ENCODE assay signal across 11 mouse cellular contexts in genomic region chr11:76291960-76292359, GRCm38 (mm10). TPM values are rescaled to one million over a fixed set of nuclear protein-coding genes. Genes with fewer than 3 reads are reported as not detected.
DNase-seq lines count a peak whose midpoint lies in the region; ATAC-seq and TF ChIP-seq lines count a peak whose summit lies in the region.
"Had no signal": no experiment of that assay in that cellular context is flagged by ENCODE, and none has a peak within 500 bp of the region (broad histone marks: within the 10 kb centered on the region; RNA-seq: fewer than 3 reads in every experiment).

No protein-coding gene starts in this region.

- peaks cover 57% of the 10 kb centered on the region for H3K4me1 ChIP-seq in lung, embryonic 15.5 days
- H3K4me1 ChIP-seq in hindbrain, embryonic 12.5 days: peaks cover 70% of the 10 kb centered on the region
- peaks cover 48% of the 10 kb centered on the region for H3K4me1 ChIP-seq in neural tube, embryonic 14.5 days (ENCODE audit: control insufficient read depth, insufficient read depth, low read length)

- no peaks in the 10 kb centered on the region for H3K9me3 ChIP-seq in lung, embryonic 15.5 days
- H3K9me3 ChIP-seq in hindbrain, embryonic 12.5 days (replicated peaks): no peaks in the 10 kb centered on the region
- H3K9me3 ChIP-seq in neural tube, embryonic 14.5 days (ENCODE audit: control insufficient read depth, low read length): no peaks in the 10 kb centered on the region
- H3K9me3 ChIP-seq: forebrain, embryonic 13.5 days had no signal

- peak overlapping the region; percentile 62 for H3K4me3 ChIP-seq in gastrocnemius, adult 2 months
- H3K4me3 ChIP-seq in lung, embryonic 15.5 days: no peak overlapping the region
- H3K4me3 ChIP-seq in hindbrain, embryonic 12.5 days: no peak overlapping the region
- no peak overlapping the region for H3K4me3 ChIP-seq in neural tube, embryonic 14.5 days (ENCODE audit: low read depth, low read length)
- H3K4me3 ChIP-seq: forebrain, embryonic 13.5 days had no signal

- H3K27ac ChIP-seq in gastrocnemius, adult 2 months: peak overlapping the region; percentile 85
- H3K27ac ChIP-seq in lung, embryonic 15.5 days: peak overlapping the region; percentile 93
- H3K27ac ChIP-seq in hindbrain, embryonic 12.5 days: 0 out of 2 replicates have a peak overlapping the region, but pooled peaks have one; percentile 19
- H3K27ac ChIP-seq in neural tube, embryonic 14.5 days (ENCODE audit: low read depth, low read length): peak overlapping the region; percentile 12

- WGBS in lung, embryonic 15.5 days: 37% methylated on average over 4 of the region's 4 CpGs
- 77% methylated on average over 4 of the region's 4 CpGs for WGBS in hindbrain, embryonic 12.5 days
- 77% methylated on average over 4 of the region's 4 CpGs for WGBS in neural tube, embryonic 14.5 days

- DNase-seq in gastrocnemius, adult 2 months: no peak
- DNase-seq in gastrocnemius, postnatal 25 days: no peak
- DNase-seq in lung, postnatal 25 days (ENCODE audit: low spot score): no peak
- no peak for DNase-seq in adrenal gland, postnatal 36 days
- DNase-seq in embryo, embryonic 10.5 days (ENCODE audit: low spot score): no peak
- DNase-seq: B cell, adult 2 months had no signal

- H3K36me3 ChIP-seq in lung, embryonic 15.5 days: no peaks in the 10 kb centered on the region
- no peaks in the 10 kb centered on the region for H3K36me3 ChIP-seq in hindbrain, embryonic 12.5 days
- no peaks in the 10 kb centered on the region for H3K36me3 ChIP-seq in neural tube, embryonic 14.5 days (ENCODE audit: control insufficient read depth, insufficient read depth, low read length)

- H3K27me3 ChIP-seq in lung, embryonic 15.5 days: no peaks in the 10 kb centered on the region
- no peaks in the 10 kb centered on the region for H3K27me3 ChIP-seq in hindbrain, embryonic 12.5 days
- no peaks in the 10 kb centered on the region for H3K27me3 ChIP-seq in neural tube, embryonic 14.5 days (ENCODE audit: control insufficient read depth, insufficient read depth, low read length)
- H3K27me3 ChIP-seq: forebrain, embryonic 13.5 days had no signal

- peak overlapping the region; percentile 44 for H3K4me2 ChIP-seq in lung, embryonic 15.5 days
- H3K4me2 ChIP-seq in hindbrain, embryonic 12.5 days (replicated peaks): no peak overlapping the region
- H3K4me2 ChIP-seq in neural tube, embryonic 14.5 days (ENCODE audit: low read depth, low read length): no peak overlapping the region
- H3K4me2 ChIP-seq: forebrain, embryonic 13.5 days had no signal

- no peak overlapping the region for H3K9ac ChIP-seq in lung, embryonic 15.5 days
- H3K9ac ChIP-seq in hindbrain, embryonic 12.5 days: no peak overlapping the region
- no peak overlapping the region for H3K9ac ChIP-seq in neural tube, embryonic 14.5 days (replicated peaks; ENCODE audit: low read depth, low read length)
- H3K9ac ChIP-seq: forebrain, embryonic 13.5 days had no signal

- intact Hi-C loops in gastrocnemius, adult 2 months (cut with DNase I): no loop called here

- peak; percentile 33; the same call in 1 of the 2 replicates for ATAC-seq in lung, embryonic 15.5 days (ENCODE audit: borderline replicate concordance, extremely low read depth, low FRiP score, low TSS enrichment)
- ATAC-seq in hindbrain, embryonic 12.5 days (ENCODE audit: low FRiP score): no peak
- no peak for ATAC-seq in neural tube, embryonic 14.5 days (ENCODE audit: low read depth)
- ATAC-seq: forebrain, embryonic 13.5 days; inflammation-experienced regulatory T-cells, adult 6 months had no signal

- TF ChIP-seq CTCF in gastrocnemius, adult 2 months (IDR thresholded peaks at IDR 0.05): no peak

RNA-seq across cellular contexts. Expression of gene Glod4, which starts 48.4 kb away (rescaled TPM):
- total RNA-seq in gastrocnemius, adult 2 months (2021): 10 to 100 TPM; 21.9 to 24.2 TPM
- total RNA-seq in gastrocnemius, postnatal 25 days (2021): 10 to 100 TPM; 19.7 to 20.4 TPM
- polyA plus RNA-seq in lung, embryonic 15.5 days (2015; fragmentation: Nextera tagmentation; extraction: Ambion mirVana): 128 and 138 TPM in 2 replicates
- 109 and 118 TPM in 2 replicates for polyA plus RNA-seq in hindbrain, embryonic 12.5 days (2016; fragmentation: Nextera tagmentation; extraction: Ambion mirVana)
- polyA plus RNA-seq in neural tube, embryonic 14.5 days (2014; fragmentation: Nextera tagmentation; extraction: Ambion mirVana): 119 and 126 TPM in 2 replicates
- total RNA-seq in adrenal gland, postnatal 36 days (2021): 10 to 100 TPM; 85.0 to 87.2 TPM

RNA-seq across cellular contexts. Expression of gene Mrm3, which starts 48.4 kb away (rescaled TPM):
- total RNA-seq in gastrocnemius, adult 2 months (2021): 10 to 100 TPM; 11.3 to 16.2 TPM
- total RNA-seq in gastrocnemius, postnatal 25 days (2021): 10 to 100 TPM; 11.9 to 13.7 TPM
- 21.8 and 22.4 TPM in 2 replicates for polyA plus RNA-seq in lung, embryonic 15.5 days (2015; fragmentation: Nextera tagmentation; extraction: Ambion mirVana)
- polyA plus RNA-seq in hindbrain, embryonic 12.5 days (2016; fragmentation: Nextera tagmentation; extraction: Ambion mirVana): 15.4 and 18.0 TPM in 2 replicates
- polyA plus RNA-seq in neural tube, embryonic 14.5 days (2014; fragmentation: Nextera tagmentation; extraction: Ambion mirVana): 23.8 and 25.4 TPM in 2 replicates
- total RNA-seq in adrenal gland, postnatal 36 days (2021): 10 to 100 TPM; 18.8 to 21.4 TPM

Comparison
In these comparisons a context has a peak if more than half of its experiments do, and no peak if none do; other contexts are left out.
1. H3K27ac ChIP-seq: peak in every context shown above with its lines; median percentile 93 in lung, embryonic 15.5 days; 85 in gastrocnemius, adult 2 months; 19 in hindbrain, embryonic 12.5 days; 12 in neural tube, embryonic 14.5 days.